Mouse (Mus musculus) forebrain, postnatal 0 days (tissue): ENCODE measurements around the gene Myo18a. TPM values are rescaled to one million over a fixed set of nuclear protein-coding genes. Genes with fewer than 3 reads are reported as not detected.

Source experiments
- ATAC-seq: fragments of 200-750 bp; cut with Nextera tagmentation; 2 replicates; pipeline ENCODE4 v1.8.0; 2017; ENCODE audit warnings: mild to moderate bottlenecking, moderate library complexity
- DNase-seq: peaks from one replicate; pipeline ENCODE4 v3.0.0-alpha.2; 2015
- H3K27ac ChIP-seq: fragments of 300-500 bp; sonication (generic); 2 replicates; pipeline ENCODE4 v1.5.1; 2014; ENCODE audit warnings: low read depth, mild to moderate bottlenecking, antibody characterized with exemption, low read length, moderate library complexity, mixed read lengths
- H3K27me3 ChIP-seq: fragments of 300-500 bp; sonication (generic); 2 replicates; pipeline ENCODE4 v1.6.1; 2014; ENCODE audit warnings: mild to moderate bottlenecking, low read length, mixed read lengths; ENCODE audit not compliant: insufficient read depth
- H3K36me3 ChIP-seq: fragments of 300-500 bp; sonication (generic); 2 replicates; pipeline ENCODE4 v1.6.1; 2014; ENCODE audit warnings: mild to moderate bottlenecking, moderate library complexity; ENCODE audit not compliant: insufficient read depth
- H3K4me1 ChIP-seq: fragments of 300-500 bp; sonication (generic); 2 replicates; pipeline ENCODE4 v1.6.1; 2014; ENCODE audit warnings: antibody characterized with exemption; ENCODE audit not compliant: insufficient read depth
- H3K4me2 ChIP-seq: fragments of 300-500 bp; sonication (generic); 2 replicates; pipeline ENCODE4 v1.6.1; 2014; ENCODE audit warnings: low read depth, mild to moderate bottlenecking, moderate library complexity
- H3K4me3 ChIP-seq: fragments of 300-500 bp; sonication (generic); 2 replicates; pipeline ENCODE4 v1.5.1; 2014; ENCODE audit warnings: low read depth, low read length, mixed read lengths
- H3K9ac ChIP-seq: fragments of 300-500 bp; sonication (generic); 2 replicates; pipeline ENCODE4 v1.6.1; 2014; ENCODE audit warnings: mild to moderate bottlenecking
- H3K9me3 ChIP-seq: fragments of 300-500 bp; sonication (generic); 2 replicates; pipeline ENCODE4 v1.6.1; 2016; ENCODE audit warnings: low read length
- CTCF ChIP-seq: sonication (generic); IDR thresholded peaks from 2 replicates; pipeline ENCODE4 v1.5.1; 2016; ENCODE audit warnings: antibody characterized with exemption, control low read depth, low read depth
- WGBS: fragments of 180-500 bp; shearing (Covaris S2); extraction: QIAGEN DNeasy Blood & Tissue Kit; methylation state at CpG from one replicate; pipeline ENCODE4 v1.1.7; 2014; 5-methylcytosine and 5-hydroxymethylcytosine counted together
- polyA plus RNA-seq: library from polyadenylated mRNA; unstranded; fragments of >200 nt; fragmentation: Nextera tagmentation; extraction: Ambion mirVana; gene quantifications from 2 replicates; pipeline ENCODE4 v1.2.1, GENCODE M21; 2015
- total RNA-seq: library from RNA; depleted of rRNA; stranded (reverse); fragments of >200 nt; gene quantifications from 2 replicates; pipeline ENCODE4 v1.2.3, GENCODE M21; 2014; rRNA removed

Myo18a gene
- total RNA-seq (67.5 and 85.2 TPM in 2 replicates), polyA plus RNA-seq (23.9 and 33.8 TPM in 2 replicates)

GRCm38 (mm10) chr11:77762783-77763672, at the start of gene Myo18a:
Gene Myo18a, plus strand, starts transcription at chr11:77763246.
- Histone ChIP-seq H3K4me1 (peaks cover 23% of the 10 kb centered on the region), H3K27me3 (peaks cover 3% of the 10 kb centered on the region; the same call in 1 of the 2 replicates), H3K27ac (peak within 1 kb of the TSS; percentile 84), H3K4me2 (peak within 1 kb of the TSS; percentile 79), H3K9me3 (no peaks in the 10 kb centered on the region), H3K36me3 (no peaks in the 10 kb centered on the region), H3K4me3 (peak within 1 kb of the TSS; percentile 96), H3K9ac (peak within 1 kb of the TSS; percentile 97)
- peak; percentile 81 for TF ChIP-seq CTCF
- 2% methylated on average over 52 of the region's 79 CpGs for WGBS
- peak; percentile 91 for DNase-seq
- ATAC-seq: peak; percentile 91

DNA sequence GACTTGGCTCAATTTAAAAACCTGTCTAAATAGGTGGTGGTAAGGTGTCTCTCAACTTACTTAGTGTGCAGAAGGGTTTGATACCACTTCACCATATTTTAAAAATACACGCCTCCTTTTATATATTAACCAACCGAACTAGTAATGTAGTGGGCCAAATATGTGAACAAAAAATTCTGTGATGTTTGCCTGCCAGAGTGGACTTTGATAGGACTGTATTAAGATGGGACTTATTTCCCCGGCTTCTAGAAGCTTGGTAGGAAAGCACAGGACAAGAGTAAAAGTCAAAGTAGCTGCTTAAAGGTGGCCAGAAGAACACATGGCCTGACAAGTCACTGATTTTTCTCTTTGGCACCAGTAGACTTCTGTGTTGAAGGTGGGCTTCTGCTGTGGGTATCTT, 49.3 kb upstream of the Myo18a start:
- H3K4me2 ChIP-seq: no peak overlapping the region
- H3K27ac ChIP-seq: no peak overlapping the region
- H3K9ac ChIP-seq: no peak overlapping the region
- ATAC-seq (no peak), DNase-seq (no peak)
- H3K27me3 ChIP-seq: no peaks in the 10 kb centered on the region
- H3K36me3 ChIP-seq: no peaks in the 10 kb centered on the region
- no peak overlapping the region for H3K4me3 ChIP-seq
- TF ChIP-seq CTCF: no peak
- 94% methylated on average over 3 of the region's 3 CpGs for WGBS
- H3K9me3 ChIP-seq: no peaks in the 10 kb centered on the region
- no peaks in the 10 kb centered on the region for H3K4me1 ChIP-seq

DNA sequence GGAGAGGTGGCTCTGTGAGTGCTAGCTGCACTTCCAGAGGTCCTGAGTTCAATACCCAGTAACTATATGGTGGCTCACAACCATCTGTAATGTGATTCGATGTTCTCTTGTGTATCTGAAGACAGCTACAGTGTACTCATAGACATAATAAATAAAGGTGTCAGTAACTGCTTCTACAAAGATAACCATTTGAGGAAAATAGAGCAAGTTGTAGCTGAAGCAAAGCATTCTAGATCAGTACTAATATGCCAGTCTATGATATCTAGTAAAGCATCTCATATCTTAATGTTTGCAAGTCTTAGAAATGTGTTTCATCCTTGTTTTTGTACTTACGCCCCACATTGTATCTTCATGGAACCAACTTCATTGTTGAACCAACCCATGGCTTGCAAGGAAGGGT, 44.0 kb upstream of the Myo18a start:
- no peak for ATAC-seq
- Histone ChIP-seq H3K27me3 (no peaks in the 10 kb centered on the region), H3K4me1 (no peaks in the 10 kb centered on the region), H3K27ac (no peak overlapping the region), H3K36me3 (no peaks in the 10 kb centered on the region), H3K4me2 (no peak overlapping the region), H3K9ac (no peak overlapping the region), H3K4me3 (no peak overlapping the region), H3K9me3 (no peaks in the 10 kb centered on the region)
- no peak for TF ChIP-seq CTCF
- WGBS: 99% methylated on average over 2 of the region's 2 CpGs
- DNase-seq: no peak

DNA sequence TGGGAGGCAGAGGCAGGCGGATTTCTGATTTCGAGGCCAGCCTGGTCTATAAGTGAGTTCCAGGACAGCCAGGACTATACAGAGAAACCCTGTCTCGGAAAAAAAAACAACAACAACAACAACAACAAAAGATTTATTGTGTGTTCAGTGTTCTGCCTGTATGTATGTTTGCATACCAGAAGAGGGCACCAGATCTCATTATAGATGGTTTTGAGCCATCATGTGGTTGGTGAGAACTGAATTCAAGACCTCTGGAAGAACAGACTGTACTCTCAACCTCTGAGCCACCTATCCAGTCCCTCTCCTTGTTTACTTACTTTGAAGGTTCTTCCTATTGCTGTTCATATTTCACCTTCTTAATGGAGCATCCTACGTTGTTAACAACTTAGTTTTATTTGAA, 41.7 kb upstream of the Myo18a start:
- no peaks in the 10 kb centered on the region for H3K36me3 ChIP-seq
- H3K27ac ChIP-seq: no peak overlapping the region
- TF ChIP-seq CTCF: peak; percentile 12; the same call in 1 of the 2 replicates
- no peak overlapping the region for H3K4me2 ChIP-seq
- no peak for DNase-seq
- no peak for ATAC-seq
- no peaks in the 10 kb centered on the region for H3K27me3 ChIP-seq
- H3K4me1 ChIP-seq: 0 out of 2 replicates have a peak, but pooled peaks cover 3% of the 10 kb centered on the region
- H3K9me3 ChIP-seq: no peaks in the 10 kb centered on the region
- no peak overlapping the region for H3K9ac ChIP-seq
- H3K4me3 ChIP-seq: no peak overlapping the region
- WGBS: 90% methylated on average over 4 of the region's 4 CpGs

DNA sequence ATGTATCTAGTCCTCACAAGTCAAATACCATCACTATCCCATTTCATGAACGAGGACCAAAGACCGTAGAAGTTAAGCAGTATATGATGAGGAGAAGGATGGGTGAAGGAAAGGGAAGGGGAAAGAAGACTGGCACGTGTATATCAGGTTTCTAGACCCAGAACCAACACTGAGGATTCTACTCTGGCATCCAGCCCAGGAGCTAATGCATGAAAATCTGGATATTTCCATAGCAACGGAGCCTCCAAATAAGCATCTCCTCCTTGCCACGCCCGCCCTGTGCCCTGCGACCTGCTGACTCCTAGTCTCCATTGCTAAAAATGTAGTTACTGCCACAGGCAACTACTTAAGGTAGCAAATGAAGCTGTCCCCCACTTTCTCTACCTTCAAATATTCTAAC, 38.3 kb upstream of the Myo18a start:
- H3K4me2 ChIP-seq: no peak overlapping the region
- DNase-seq (peak; percentile 13), ATAC-seq (no peak)
- no peak overlapping the region for H3K9ac ChIP-seq
- H3K27ac ChIP-seq: no peak overlapping the region
- no peaks in the 10 kb centered on the region for H3K9me3 ChIP-seq
- H3K36me3 ChIP-seq: no peaks in the 10 kb centered on the region
- WGBS: 72% methylated on average over 7 of the region's 7 CpGs
- H3K4me1 ChIP-seq: 0 out of 2 replicates have a peak, but pooled peaks cover 3% of the 10 kb centered on the region
- no peak for TF ChIP-seq CTCF
- H3K27me3 ChIP-seq: no peaks in the 10 kb centered on the region
- H3K4me3 ChIP-seq: no peak overlapping the region

DNA sequence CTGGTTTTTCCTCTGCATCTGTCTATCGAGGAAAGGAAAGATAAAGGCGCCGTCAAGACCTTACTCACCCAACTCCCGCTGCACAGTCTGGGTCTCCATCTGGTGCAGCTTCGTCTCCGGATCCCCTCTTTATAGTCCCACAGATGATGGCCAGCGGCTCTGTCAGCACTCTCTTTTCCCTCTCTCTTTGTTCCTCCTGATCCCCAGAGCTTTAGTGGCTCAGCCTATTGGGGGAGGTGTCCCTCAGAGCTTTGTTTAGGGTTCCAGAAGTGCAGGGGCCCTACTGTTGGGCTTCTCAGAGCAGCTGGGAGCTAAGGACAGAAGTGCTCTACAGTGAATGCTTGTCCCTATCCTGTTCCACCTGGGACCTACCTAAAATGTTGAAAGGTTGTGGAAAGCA, 37.9 kb upstream of the Myo18a start, which contains the start of gene Cryba1:
Gene Cryba1, minus strand, starts transcription at position 101 of the 400 bp plus-strand sequence.
- 54% methylated on average over 7 of the region's 7 CpGs for WGBS
- DNase-seq (no peak), ATAC-seq (no peak)
- Histone ChIP-seq H3K27ac (no peak within 1 kb of the TSS), H3K36me3 (no peaks in the 10 kb centered on the region), H3K9me3 (no peaks in the 10 kb centered on the region), H3K9ac (no peak within 1 kb of the TSS), H3K4me3 (no peak within 1 kb of the TSS), H3K27me3 (no peaks in the 10 kb centered on the region), H3K4me1 (0 out of 2 replicates have a peak, but pooled peaks cover 3% of the 10 kb centered on the region), H3K4me2 (no peak within 1 kb of the TSS)
- TF ChIP-seq CTCF: no peak

- Histone ChIP-seq H3K9ac (no peak overlapping the region), H3K9me3 (no peaks in the 10 kb centered on the region), H3K36me3 (no peaks in the 10 kb centered on the region), H3K27ac (no peak overlapping the region), H3K27me3 (no peaks in the 10 kb centered on the region), H3K4me2 (no peak overlapping the region), H3K4me1 (0 out of 2 replicates have a peak, but pooled peaks cover 3% of the 10 kb centered on the region), H3K4me3 (no peak overlapping the region)
- no peak for ATAC-seq
- DNase-seq: no peak
- 46% methylated on average over 2 of the region's 2 CpGs for WGBS
- no peak for TF ChIP-seq CTCF
These were observed 34.5 kb upstream of the Myo18a start for GRCm38 (mm10) chr11:77728587-77728986.
